Mouse (Mus musculus) heart, embryonic 16.5 days (tissue): ENCODE data around the gene Rprd2. TPM values are rescaled to one million over a fixed set of nuclear protein-coding genes. Genes with fewer than 3 reads are reported as not detected.

Source experiments
- ATAC-seq: fragments of 200-750 bp; cut with Nextera tagmentation; replicated peaks from 2 replicates; pipeline ENCODE4 v1.8.0; 2017; ENCODE audit warnings: moderate number of reproducible peaks; ENCODE audit not compliant: insufficient read depth, low FRiP score; ENCODE audit errors: extremely low read depth
- H3K27ac ChIP-seq: fragments of 300-500 bp; sonication (generic); 2 replicates; pipeline ENCODE4 v1.5.1; 2014; ENCODE audit warnings: mild to moderate bottlenecking, low read length, control low read depth, moderate library complexity
- H3K27me3 ChIP-seq: fragments of 300-500 bp; sonication (generic); 2 replicates; pipeline ENCODE4 v1.6.1; 2014; ENCODE audit warnings: low read length, mixed read lengths; ENCODE audit not compliant: control insufficient read depth, insufficient read depth
- H3K36me3 ChIP-seq: fragments of 300-500 bp; sonication (generic); 2 replicates; pipeline ENCODE4 v1.6.1; 2014; ENCODE audit not compliant: control insufficient read depth, insufficient read depth
- H3K4me1 ChIP-seq: fragments of 300-500 bp; sonication (generic); 2 replicates; pipeline ENCODE4 v1.6.1; 2014; ENCODE audit warnings: low read length, mixed read lengths; ENCODE audit not compliant: control insufficient read depth, insufficient read depth
- H3K4me2 ChIP-seq: fragments of 300-500 bp; sonication (generic); 2 replicates; pipeline ENCODE4 v1.6.1; 2014; ENCODE audit warnings: low read depth, mild to moderate bottlenecking, control low read depth, low read length
- H3K4me3 ChIP-seq: fragments of 300-500 bp; sonication (generic); 2 replicates; pipeline ENCODE4 v1.5.1; 2014; ENCODE audit warnings: mild to moderate bottlenecking, control low read depth, low read length
- H3K9ac ChIP-seq: fragments of 300-500 bp; sonication (generic); 2 replicates; pipeline ENCODE4 v1.6.1; 2014; ENCODE audit warnings: low read length, control low read depth
- H3K9me3 ChIP-seq: fragments of 300-500 bp; sonication (generic); replicated peaks from 2 replicates; pipeline ENCODE4 v1.6.1; 2016; ENCODE audit warnings: low read length; ENCODE audit not compliant: control insufficient read depth
- WGBS: fragments of 180-500 bp; shearing (Covaris S2); extraction: QIAGEN DNeasy Blood & Tissue Kit; methylation state at CpG from one replicate; pipeline ENCODE4 v1.1.7; 2014; 5-methylcytosine and 5-hydroxymethylcytosine counted together
- microRNA-seq: library from miRNA; unstranded; fragments of <30 nt; microRNA quantifications from one replicate; pipeline ENCODE4, GENCODE M21; 2017
- polyA plus RNA-seq: library from polyadenylated mRNA; unstranded; fragments of >200 nt; fragmentation: Nextera tagmentation; extraction: Ambion mirVana; gene quantifications from 2 replicates; pipeline ENCODE4 v1.2.1, GENCODE M21; 2015

The Rprd2 gene
- polyA plus RNA-seq, 1 experiment from 2014 or later = 17.9 TPM

- 80% methylated on average over 2 of the region's 2 CpGs for WGBS
- no peaks in the 10 kb centered on the region for H3K36me3 ChIP-seq
- H3K4me2 ChIP-seq = no peak overlapping the region
- H3K27ac ChIP-seq = no peak overlapping the region
- ATAC-seq = no peak
- no peak overlapping the region for H3K9ac ChIP-seq
- H3K4me3 ChIP-seq = no peak overlapping the region
- peaks cover 2% of the 10 kb centered on the region; the same call in 1 of the 2 replicates for H3K9me3 ChIP-seq
- no peaks in the 10 kb centered on the region for H3K27me3 ChIP-seq
- no peaks in the 10 kb centered on the region for H3K4me1 ChIP-seq
Observed at GRCm38 (mm10) chr3:95718153-95718552, 100.5 kb downstream of the Rprd2 start.

GRCm38 (mm10) chr3:95716075-95716474 lies 102.6 kb downstream of the Rprd2 start:
- Histone ChIP-seq H3K4me3 (no peak overlapping the region), H3K27ac (no peak overlapping the region), H3K4me1 (no peaks in the 10 kb centered on the region), H3K9ac (no peak overlapping the region), H3K4me2 (no peak overlapping the region), H3K9me3 (peaks cover 5% of the 10 kb centered on the region; the same call in 1 of the 2 replicates), H3K36me3 (no peaks in the 10 kb centered on the region), H3K27me3 (no peaks in the 10 kb centered on the region)
- WGBS = 81% methylated on average over 1 of the region's 1 CpGs
- ATAC-seq = no peak

Small RNAs within 50 kb of the gene (microRNA-seq; reads per million reads assigned to microRNA genes)
- gene Mir7014 = not detected

Other genes starting within 250 kb of the Rprd2 start
- gene Golph3l, start 229.9 kb downstream of the Rprd2 start, polyA plus RNA-seq = 25.7 and 27.9 TPM in 2 replicates
- 51.1 and 53.0 TPM in 2 replicates for gene Ensa, start 193.9 kb downstream of the Rprd2 start, polyA plus RNA-seq
- gene Mcl1, start 160.1 kb downstream of the Rprd2 start, polyA plus RNA-seq = 31.9 and 38.3 TPM in 2 replicates
- gene Adamtsl4, start 130.9 kb downstream of the Rprd2 start, polyA plus RNA-seq = 8.5 and 13.7 TPM in 2 replicates
- 44.1 and 49.2 TPM in 2 replicates for gene Ecm1, start 79.3 kb downstream of the Rprd2 start, polyA plus RNA-seq
- 41.3 and 43.3 TPM in 2 replicates for gene Tars2, start 58.7 kb downstream of the Rprd2 start, polyA plus RNA-seq
- 31.6 and 34.7 TPM in 2 replicates for gene Prpf3, start 37.0 kb upstream of the Rprd2 start, polyA plus RNA-seq
- 356 and 374 TPM in 2 replicates for gene Mrps21, start 52.7 kb upstream of the Rprd2 start, polyA plus RNA-seq
- gene Ciart, start 63.4 kb upstream of the Rprd2 start, polyA plus RNA-seq = 3.8 and 4.8 TPM in 2 replicates
- gene BC028528, start 73.1 kb upstream of the Rprd2 start, polyA plus RNA-seq = 41.5 and 48.6 TPM in 2 replicates
- 31.1 and 31.8 TPM in 2 replicates for gene Aph1a, start 75.1 kb upstream of the Rprd2 start, polyA plus RNA-seq
- 73.4 and 78.2 TPM in 2 replicates for gene Car14, start 85.8 kb upstream of the Rprd2 start, polyA plus RNA-seq
- gene Anp32e, start 110.4 kb upstream of the Rprd2 start, polyA plus RNA-seq = 188 and 233 TPM in 2 replicates
- gene Plekho1, start 177.1 kb upstream of the Rprd2 start, polyA plus RNA-seq = 63.3 and 67.1 TPM in 2 replicates
- gene Vps45, start 239.6 kb upstream of the Rprd2 start, polyA plus RNA-seq = 34.6 and 39.4 TPM in 2 replicates